Comparison of ENCODE assay signal across 8 mouse cellular contexts in the genomic region with DNA sequence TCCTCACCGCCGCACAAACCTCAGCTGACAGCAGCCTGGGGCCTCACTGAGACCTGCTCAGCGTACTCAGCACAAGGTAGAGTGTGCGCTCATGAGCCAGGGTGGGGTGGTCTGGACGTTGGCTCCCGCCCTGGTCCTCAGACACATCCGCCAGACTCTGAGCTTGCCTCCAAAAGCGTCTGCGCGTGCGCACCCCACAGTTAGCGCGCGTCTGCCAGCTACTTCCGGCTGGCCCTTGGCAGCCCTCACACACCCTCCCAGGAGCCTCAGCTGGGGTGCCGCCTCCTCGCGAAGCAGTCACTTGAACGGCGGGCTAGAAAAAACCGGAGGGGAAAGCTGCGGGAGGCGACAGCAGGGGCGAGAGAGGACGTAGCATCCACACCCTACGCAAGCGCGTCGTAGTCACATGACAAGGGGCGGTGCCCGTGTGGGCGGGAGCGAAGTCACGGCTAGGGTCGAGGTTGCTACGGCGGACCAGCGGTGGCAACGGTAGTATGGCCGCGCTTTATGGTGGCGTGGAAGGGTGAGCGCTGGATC. TPM values are rescaled to one million over a fixed set of nuclear protein-coding genes. Genes with fewer than 3 reads are reported as not detected.
DNase-seq lines count a peak whose midpoint lies in the region; ATAC-seq and TF ChIP-seq lines count a peak whose summit lies in the region.

TSS of gene Nagk (plus strand) at position 223 of the 537 bp plus-strand sequence.

- H3K4me3 ChIP-seq in hindbrain, embryonic 10.5 days: peak within 1 kb of the TSS; percentile 82
- peak within 1 kb of the TSS; percentile 80 for H3K4me3 ChIP-seq in lung, postnatal 0 days (ENCODE audit: low read depth, low read length)

- H3K27ac ChIP-seq in hindbrain, embryonic 10.5 days: peak within 1 kb of the TSS; percentile 95
- peak within 1 kb of the TSS; percentile 95 for H3K27ac ChIP-seq in lung, postnatal 0 days (ENCODE audit: low read length)

- peak within 1 kb of the TSS; percentile 52 for H3K9ac ChIP-seq in lung, postnatal 0 days (replicated peaks; ENCODE audit: low read depth)

- peak; percentile 76 for DNase-seq in MEL-GATA-1-ER (ENCODE audit: extremely low read depth, low read depth)
- DNase-seq in cerebellum, adult 8-10 months: peak; percentile 91
- peak; percentile 95 for DNase-seq in hindbrain, embryonic 10.5 days (ENCODE audit: low spot score)
- DNase-seq in layer of hippocampus, adult 9-11 months: peak; percentile 95
- DNase-seq in lung, postnatal 0 days (ENCODE audit: low spot score): peak; percentile 98
- peak; percentile 88 for DNase-seq in ovary, postnatal 14 days (ENCODE audit: low spot score)
- DNase-seq in thymus, postnatal 14 days: peak; percentile 97

- no peak for TF ChIP-seq EP300 in lung, postnatal 0 days (IDR thresholded peaks at IDR 0.05)

- no peaks in the 10 kb centered on the region for H3K9me3 ChIP-seq in hindbrain, embryonic 10.5 days
- H3K9me3 ChIP-seq in lung, postnatal 0 days (ENCODE audit: low read length): no peaks in the 10 kb centered on the region

- ATAC-seq in frontal cortex, adult (ENCODE audit: low TSS enrichment): peak; percentile 84
- ATAC-seq in lung, postnatal 0 days: peak; percentile 96

- H3K4me1 ChIP-seq in hindbrain, embryonic 10.5 days (replicated peaks): peaks cover 15% of the 10 kb centered on the region
- no peaks in the 10 kb centered on the region; the same call in 1 of the 2 replicates for H3K4me1 ChIP-seq in lung, postnatal 0 days (ENCODE audit: insufficient read depth, low read depth, low read length)

- WGBS in hindbrain, embryonic 10.5 days: under 1% methylated on average over 43 of the region's 43 CpGs
- WGBS in lung, postnatal 0 days: under 1% methylated on average over 42 of the region's 43 CpGs

- H3K27me3 ChIP-seq in hindbrain, embryonic 10.5 days (ENCODE audit: insufficient read depth, poor library complexity, severe bottlenecking): peaks cover 3% of the 10 kb centered on the region; the same call in 1 of the 2 replicates
- no peaks in the 10 kb centered on the region for H3K27me3 ChIP-seq in lung, postnatal 0 days (replicated peaks; ENCODE audit: insufficient read depth, low read length)

- H3K36me3 ChIP-seq in hindbrain, embryonic 10.5 days: peaks cover 8% of the 10 kb centered on the region; the same call in 1 of the 2 replicates
- H3K36me3 ChIP-seq in lung, postnatal 0 days (ENCODE audit: insufficient read depth, low read length): no peaks in the 10 kb centered on the region

- TF ChIP-seq CTCF in lung, postnatal 0 days (IDR thresholded peaks at IDR 0.05): no peak

- peak within 1 kb of the TSS; percentile 91 for H3K4me2 ChIP-seq in lung, postnatal 0 days (replicated peaks; ENCODE audit: low read depth, low read length)

RNA-seq across cellular contexts. Expression of gene Nagk, which starts in this region (rescaled TPM):
- polyA plus RNA-seq in hindbrain, embryonic 10.5 days (2016; fragmentation: Nextera tagmentation; extraction: Ambion mirVana): 27.9 and 43.4 TPM in 2 replicates
- polyA plus RNA-seq in lung, postnatal 0 days (2015; fragmentation: Nextera tagmentation; extraction: Ambion mirVana): 69.4 and 79.9 TPM in 2 replicates

Comparison
In these comparisons a context has a peak if more than half of its experiments do, and no peak if none do; other contexts are left out.
1. Peak in every context shown above with its lines: DNase-seq, ATAC-seq, H3K4me3 ChIP-seq and H3K27ac ChIP-seq.